Mouse (Mus musculus): ENCODE measurements around the gene Inafm2.

GRCm38 (mm10) chr2:118776295-118776694 lies 30.7 kb downstream of the Inafm2 start:
- TF ChIP-seq CTCF (IDR thresholded peaks at IDR 0.05; ENCODE audit: control insufficient read depth, insufficient read depth, low read length) (no peak), POLR2A (IDR thresholded peaks at IDR 0.05; ENCODE audit: borderline replicate concordance, control insufficient read depth, low read depth, low read length) (no peak)
